Mouse (Mus musculus) midbrain, embryonic 14.5 days (tissue): Measurements from ENCODE around the gene Vamp5. TPM values are rescaled to one million over a fixed set of nuclear protein-coding genes. Genes with fewer than 3 reads are reported as not detected.
A peak's percentile ranks its signal among the peaks of the same experiment; 100 is the strongest.

Experiments used
- ATAC-seq: fragments of 200-750 bp; cut with Nextera tagmentation; 2 replicates; pipeline ENCODE4 v1.8.0; 2017; ENCODE audit warnings: moderate number of reproducible peaks, moderate library complexity; ENCODE audit not compliant: low FRiP score, low TSS enrichment
- DNase-seq: peaks from one replicate; pipeline ENCODE4 v3.0.0-alpha.2; 2015
- H3K27ac ChIP-seq: fragments of 300-500 bp; sonication (generic); replicated peaks from 2 replicates; pipeline ENCODE4 v1.5.1; 2014; ENCODE audit warnings: mild to moderate bottlenecking, low read depth, low read length, moderate library complexity
- H3K27me3 ChIP-seq: fragments of 300-500 bp; sonication (generic); 2 replicates; pipeline ENCODE4 v1.6.1; 2014; ENCODE audit warnings: low read length, control low read depth, mixed read lengths; ENCODE audit not compliant: control insufficient read depth, insufficient read depth
- H3K36me3 ChIP-seq: fragments of 300-500 bp; sonication (generic); 2 replicates; pipeline ENCODE4 v1.6.1; 2014; ENCODE audit warnings: low read length, control low read depth; ENCODE audit not compliant: control insufficient read depth, insufficient read depth
- H3K4me1 ChIP-seq: fragments of 300-500 bp; sonication (generic); 2 replicates; pipeline ENCODE4 v1.6.1; 2014; ENCODE audit warnings: mild to moderate bottlenecking, antibody characterized with exemption, low read length, control low read depth; ENCODE audit not compliant: control insufficient read depth, insufficient read depth
- H3K4me2 ChIP-seq: fragments of 300-500 bp; sonication (generic); 2 replicates; pipeline ENCODE4 v1.6.1; 2014; ENCODE audit warnings: mild to moderate bottlenecking, low read length, moderate library complexity
- H3K4me3 ChIP-seq: fragments of 300-500 bp; sonication (generic); replicated peaks from 2 replicates; pipeline ENCODE4 v1.5.1; 2014; ENCODE audit warnings: low read depth, low read length
- H3K9ac ChIP-seq: fragments of 300-500 bp; sonication (generic); replicated peaks from 2 replicates; pipeline ENCODE4 v1.6.1; 2014; ENCODE audit warnings: mild to moderate bottlenecking, low read length, moderate library complexity
- H3K9me3 ChIP-seq: fragments of 300-500 bp; sonication (generic); 2 replicates; pipeline ENCODE4 v1.6.1; 2016; ENCODE audit warnings: low read length, control low read depth, mixed read lengths; ENCODE audit not compliant: control insufficient read depth
- WGBS: fragments of 180-500 bp; shearing (Covaris S2); extraction: QIAGEN DNeasy Blood & Tissue Kit; methylation state at CpG from one replicate; pipeline ENCODE4 v1.1.7; 2014; 5-methylcytosine and 5-hydroxymethylcytosine counted together
- polyA plus RNA-seq: library from polyadenylated mRNA; unstranded; fragments of >200 nt; fragmentation: Nextera tagmentation; extraction: Ambion mirVana; gene quantifications from 2 replicates; pipeline ENCODE4 v1.2.1, GENCODE M21; 2014

Gene Vamp5
- polyA plus RNA-seq, 1 experiment from 2014 or later = 15.2 TPM

DNA sequence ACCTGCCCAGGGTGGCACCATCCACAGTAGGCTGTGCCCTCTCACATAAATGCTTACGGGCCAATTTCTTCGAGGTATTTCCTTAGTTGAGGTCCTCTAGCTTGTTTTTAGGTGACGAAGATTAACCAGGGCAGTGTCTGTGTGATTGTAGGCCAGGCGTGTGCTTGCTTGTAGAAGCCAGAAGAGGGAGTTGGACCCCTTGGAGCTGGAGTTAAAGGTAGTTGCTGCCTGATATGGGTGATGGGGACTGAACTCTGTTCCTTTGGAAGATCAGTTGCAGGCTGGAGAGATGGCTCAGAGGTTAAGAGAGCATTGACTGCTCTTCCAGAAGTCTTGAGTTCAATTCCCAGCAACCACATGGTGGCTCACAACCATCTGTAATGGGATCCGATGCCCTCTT is 34.9 kb upstream of the Vamp5 start:
- peaks cover 9% of the 10 kb centered on the region; the same call in 1 of the 2 replicates for H3K4me1 ChIP-seq
- peaks cover 24% of the 10 kb centered on the region for H3K36me3 ChIP-seq
- peak overlapping the region; percentile 74 for H3K4me3 ChIP-seq
- no peaks in the 10 kb centered on the region for H3K27me3 ChIP-seq
- 87% methylated on average over 5 of the region's 5 CpGs for WGBS
- H3K4me2 ChIP-seq = peak overlapping the region; percentile 87
- ATAC-seq (no peak), DNase-seq (no peak)
- no peak overlapping the region for H3K9ac ChIP-seq
- H3K27ac ChIP-seq = no peak overlapping the region
- no peaks in the 10 kb centered on the region for H3K9me3 ChIP-seq

DNA sequence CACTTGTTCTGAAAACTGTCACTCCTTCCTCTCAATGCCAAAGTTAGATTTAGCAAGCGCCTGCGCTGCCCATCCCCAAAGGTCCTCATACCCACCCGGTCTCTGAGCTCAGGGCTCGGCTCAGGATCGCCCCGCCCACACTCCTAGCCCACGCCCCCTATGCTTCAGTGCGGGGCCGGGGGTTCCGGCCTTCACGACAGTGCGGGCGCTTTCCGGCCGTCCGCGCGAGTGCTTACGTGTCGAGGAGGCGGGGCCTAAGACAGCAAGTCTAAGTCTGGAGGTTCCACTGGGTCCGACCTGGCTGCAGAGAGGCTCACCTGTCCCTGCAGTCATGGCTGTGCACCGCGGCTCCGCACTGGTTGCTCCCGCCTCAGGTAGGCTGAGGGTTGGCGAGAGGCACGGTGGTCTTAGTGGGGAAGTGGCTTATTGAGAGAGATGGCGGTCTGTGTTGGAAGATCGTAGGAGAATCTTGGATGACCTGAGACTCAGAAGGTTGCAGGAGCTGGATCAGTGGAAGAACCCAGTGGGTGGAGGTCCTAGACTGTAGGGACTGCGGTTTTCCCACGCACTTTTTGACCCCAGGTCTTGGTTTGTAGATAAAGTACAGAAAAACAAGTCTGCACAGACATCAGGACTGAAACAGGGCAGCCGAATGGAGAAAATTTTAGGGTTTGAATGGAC is 33.9 kb upstream of the Vamp5 start, which contains the start of gene Ggcx:
Gene Ggcx (plus strand): TSS at position 233 of the 681 bp plus-strand sequence.
- H3K4me2 ChIP-seq = peak within 1 kb of the TSS; percentile 87
- 2% methylated on average over 33 of the region's 33 CpGs for WGBS
- no peaks in the 10 kb centered on the region for H3K9me3 ChIP-seq
- H3K9ac ChIP-seq = peak within 1 kb of the TSS; percentile 84
- H3K27me3 ChIP-seq = no peaks in the 10 kb centered on the region
- DNase-seq (peak; percentile 97), ATAC-seq (peak; percentile 95)
- H3K4me1 ChIP-seq = peaks cover 9% of the 10 kb centered on the region; the same call in 1 of the 2 replicates
- H3K36me3 ChIP-seq = peaks cover 15% of the 10 kb centered on the region
- H3K27ac ChIP-seq = peak within 1 kb of the TSS; percentile 71
- H3K4me3 ChIP-seq = peak within 1 kb of the TSS; percentile 74

DNA sequence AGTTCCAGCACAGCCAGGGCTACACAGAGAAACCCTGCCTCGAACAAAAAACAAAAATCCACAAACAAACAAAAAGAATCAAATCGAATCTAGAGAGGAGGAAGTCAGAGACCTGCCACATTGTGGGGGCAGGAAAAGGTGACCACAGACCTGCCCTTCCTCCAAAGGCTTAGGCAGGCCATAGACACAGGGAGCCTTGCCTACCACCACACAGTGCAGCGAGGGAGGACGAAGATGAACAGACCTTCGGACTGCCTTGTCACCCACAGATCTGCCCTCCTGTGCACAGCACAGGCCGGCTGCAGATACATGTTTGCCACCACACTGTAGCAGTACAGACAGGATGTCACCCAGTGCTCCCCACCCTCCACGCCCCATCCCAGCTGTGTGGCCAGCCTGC is 30.2 kb upstream of the Vamp5 start:
- no peak overlapping the region for H3K27ac ChIP-seq
- H3K4me2 ChIP-seq = no peak overlapping the region
- no peak overlapping the region for H3K4me3 ChIP-seq
- WGBS = 84% methylated on average over 7 of the region's 7 CpGs
- H3K36me3 ChIP-seq = no peaks in the 10 kb centered on the region
- H3K27me3 ChIP-seq = no peaks in the 10 kb centered on the region
- H3K9ac ChIP-seq = no peak overlapping the region
- ATAC-seq (no peak), DNase-seq (no peak)
- no peaks in the 10 kb centered on the region for H3K9me3 ChIP-seq
- peaks cover 9% of the 10 kb centered on the region; the same call in 1 of the 2 replicates for H3K4me1 ChIP-seq

DNA sequence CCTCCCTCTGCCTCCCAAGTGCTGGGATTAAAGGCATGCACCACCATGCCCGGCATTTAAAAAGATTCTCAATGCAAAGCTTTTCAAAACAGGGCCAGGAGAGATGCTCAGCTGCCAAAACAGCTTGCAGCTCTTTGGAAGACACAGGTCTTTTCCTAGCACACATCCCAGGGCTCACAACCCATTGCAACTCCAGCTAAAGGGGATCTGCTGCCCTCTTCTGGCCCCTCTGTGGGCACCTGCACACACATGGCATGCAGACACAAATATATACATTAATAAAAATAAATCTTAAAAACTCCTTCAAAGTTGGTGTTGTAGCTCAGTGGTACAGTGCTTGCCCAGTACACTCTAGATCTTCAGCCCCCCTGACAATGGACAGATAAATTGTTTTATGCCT is 29.7 kb upstream of the Vamp5 start:
- WGBS = 42% methylated on average over 1 of the region's 1 CpGs
- ATAC-seq = no peak
- H3K9ac ChIP-seq = no peak overlapping the region
- no peak overlapping the region for H3K4me2 ChIP-seq
- DNase-seq = no peak
- no peaks in the 10 kb centered on the region for H3K9me3 ChIP-seq
- no peak overlapping the region for H3K4me3 ChIP-seq
- H3K4me1 ChIP-seq = peaks cover 7% of the 10 kb centered on the region; the same call in 1 of the 2 replicates
- H3K36me3 ChIP-seq = no peaks in the 10 kb centered on the region
- H3K27ac ChIP-seq = no peak overlapping the region
- no peaks in the 10 kb centered on the region for H3K27me3 ChIP-seq

DNA sequence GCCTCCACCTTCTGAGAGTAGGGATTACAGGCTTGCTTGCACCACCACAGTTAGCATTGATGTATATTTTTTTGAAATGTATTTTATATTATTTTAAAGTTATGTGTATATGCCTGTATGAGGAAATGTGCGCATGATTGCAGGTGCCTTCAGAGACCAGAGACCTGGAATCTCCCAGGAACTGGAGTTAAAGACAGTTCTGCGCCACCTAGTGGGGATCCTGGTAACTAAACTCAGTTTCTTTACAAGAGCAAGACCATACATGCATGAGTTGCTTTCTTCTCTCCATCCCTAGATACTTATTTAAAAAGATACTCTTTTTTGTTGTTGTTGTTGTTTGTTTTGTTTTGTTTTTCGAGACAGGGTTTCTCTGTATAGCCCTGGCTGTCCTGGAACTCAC is 29.3 kb upstream of the Vamp5 start:
- H3K27ac ChIP-seq = no peak overlapping the region
- H3K9me3 ChIP-seq = no peaks in the 10 kb centered on the region
- ATAC-seq = no peak
- no peaks in the 10 kb centered on the region for H3K27me3 ChIP-seq
- no peak overlapping the region for H3K4me2 ChIP-seq
- WGBS = 11% methylated on average over 3 of the region's 3 CpGs
- H3K36me3 ChIP-seq = no peaks in the 10 kb centered on the region
- no peak overlapping the region for H3K9ac ChIP-seq
- peaks cover 3% of the 10 kb centered on the region; the same call in 1 of the 2 replicates for H3K4me1 ChIP-seq
- H3K4me3 ChIP-seq = no peak overlapping the region
- DNase-seq = peak; percentile 91

DNA sequence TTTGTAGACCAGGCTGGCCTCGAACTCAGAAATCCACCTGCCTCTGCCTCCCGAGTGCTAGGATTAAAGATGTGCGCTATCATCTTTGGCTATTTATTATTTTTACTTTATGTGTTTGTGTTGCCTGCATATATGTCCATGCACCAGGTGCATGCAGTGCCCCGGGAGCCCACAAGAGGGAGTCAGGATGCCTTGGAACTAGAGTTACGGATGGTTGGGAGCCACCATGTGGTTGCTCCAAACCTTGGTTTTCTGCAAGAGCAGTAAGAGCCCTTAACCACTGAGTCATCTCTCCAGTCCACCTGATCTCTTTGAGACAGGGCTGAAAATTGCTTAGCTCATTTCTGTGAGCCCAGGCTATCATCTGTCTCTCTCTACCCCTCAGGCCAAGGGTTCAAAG is 26.9 kb upstream of the Vamp5 start:
- Histone ChIP-seq H3K9ac (no peak overlapping the region), H3K27me3 (no peaks in the 10 kb centered on the region), H3K4me2 (no peak overlapping the region), H3K9me3 (no peaks in the 10 kb centered on the region), H3K4me1 (no peaks in the 10 kb centered on the region), H3K36me3 (no peaks in the 10 kb centered on the region), H3K4me3 (no peak overlapping the region), H3K27ac (no peak overlapping the region)
- no peak; the same call in 1 of the 2 replicates for ATAC-seq
- DNase-seq = peak; percentile 91
- WGBS = 3% methylated on average over 5 of the region's 5 CpGs

DNA sequence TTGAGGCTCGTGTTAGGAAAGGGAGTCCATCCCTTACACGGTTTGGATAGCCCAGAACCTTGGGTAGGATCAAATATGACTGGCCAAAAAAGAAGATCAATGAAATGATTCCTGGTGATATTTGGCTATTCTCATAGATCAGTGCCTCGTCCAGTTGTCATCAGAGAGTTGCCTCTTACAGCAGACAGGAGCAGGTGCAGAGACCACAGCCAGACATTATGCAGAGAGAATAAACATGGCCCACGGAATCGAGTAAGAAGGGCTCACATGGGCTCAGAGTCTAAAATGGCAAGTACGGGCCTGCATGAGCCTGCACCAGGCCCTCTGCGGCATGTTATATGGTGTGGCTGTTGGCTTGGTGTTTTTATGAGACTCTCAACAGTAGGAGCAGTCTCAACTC is 25.1 kb upstream of the Vamp5 start:
- DNase-seq (no peak), ATAC-seq (no peak)
- whole genome bisulfite sequencing = 83% methylated on average over 7 of the region's 7 CpGs
- Histone ChIP-seq H3K36me3 (no peaks in the 10 kb centered on the region), H3K9ac (no peak overlapping the region), H3K27me3 (no peaks in the 10 kb centered on the region), H3K27ac (no peak overlapping the region), H3K4me1 (no peaks in the 10 kb centered on the region), H3K4me3 (no peak overlapping the region), H3K9me3 (no peaks in the 10 kb centered on the region), H3K4me2 (no peak overlapping the region)

DNA sequence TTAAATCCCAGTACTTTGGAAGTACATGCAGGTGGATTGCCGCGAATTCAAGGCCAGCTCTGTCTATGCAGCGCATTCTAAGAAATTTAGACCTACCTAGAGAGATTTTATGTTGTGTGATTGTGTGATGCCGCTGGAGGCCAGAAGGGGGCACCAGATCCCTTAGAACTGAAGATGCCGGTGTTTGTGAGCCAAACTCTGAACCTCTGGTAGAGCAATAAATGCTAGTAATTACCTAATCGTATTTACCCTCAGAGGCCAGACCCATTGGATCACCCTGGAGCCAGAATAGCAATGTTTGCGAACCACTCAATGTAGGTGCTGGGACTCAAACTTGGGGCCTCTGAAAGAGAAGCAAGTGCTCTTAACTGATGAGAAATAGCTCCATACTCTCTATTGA is 21.6 kb upstream of the Vamp5 start:
- Histone ChIP-seq H3K4me1 (no peaks in the 10 kb centered on the region), H3K27me3 (no peaks in the 10 kb centered on the region), H3K9me3 (no peaks in the 10 kb centered on the region), H3K4me2 (no peak overlapping the region), H3K4me3 (no peak overlapping the region), H3K9ac (no peak overlapping the region), H3K27ac (no peak overlapping the region), H3K36me3 (no peaks in the 10 kb centered on the region)
- DNase-seq (peak; percentile 81), ATAC-seq (no peak)
- WGBS = 23% methylated on average over 7 of the region's 7 CpGs

DNA sequence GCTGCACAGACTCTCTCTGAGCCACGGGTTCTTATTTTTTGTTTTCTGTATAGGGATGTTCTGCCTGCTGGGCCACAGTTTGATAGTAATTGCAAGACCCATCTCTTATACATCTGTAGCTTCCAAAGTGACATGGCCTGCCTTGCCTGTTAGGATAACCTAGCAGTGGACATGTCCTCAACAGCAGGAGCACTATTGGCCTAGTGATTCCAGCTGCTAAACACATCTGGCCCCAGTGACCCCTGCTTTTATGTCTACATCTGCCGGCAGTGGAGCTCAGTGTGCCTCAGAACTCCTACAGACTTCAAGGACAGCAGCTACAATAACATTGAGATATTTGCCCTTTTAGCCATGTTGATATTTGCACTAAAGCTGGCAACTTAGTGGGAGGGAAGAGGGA is 19.7 kb upstream of the Vamp5 start:
- 42% methylated on average over 2 of the region's 2 CpGs for WGBS
- DNase-seq (no peak), ATAC-seq (no peak)
- Histone ChIP-seq H3K9ac (no peak overlapping the region), H3K27ac (no peak overlapping the region), H3K27me3 (no peaks in the 10 kb centered on the region), H3K36me3 (no peaks in the 10 kb centered on the region), H3K4me1 (no peaks in the 10 kb centered on the region), H3K9me3 (no peaks in the 10 kb centered on the region), H3K4me3 (no peak overlapping the region), H3K4me2 (no peak overlapping the region)
